In the genomic region with DNA sequence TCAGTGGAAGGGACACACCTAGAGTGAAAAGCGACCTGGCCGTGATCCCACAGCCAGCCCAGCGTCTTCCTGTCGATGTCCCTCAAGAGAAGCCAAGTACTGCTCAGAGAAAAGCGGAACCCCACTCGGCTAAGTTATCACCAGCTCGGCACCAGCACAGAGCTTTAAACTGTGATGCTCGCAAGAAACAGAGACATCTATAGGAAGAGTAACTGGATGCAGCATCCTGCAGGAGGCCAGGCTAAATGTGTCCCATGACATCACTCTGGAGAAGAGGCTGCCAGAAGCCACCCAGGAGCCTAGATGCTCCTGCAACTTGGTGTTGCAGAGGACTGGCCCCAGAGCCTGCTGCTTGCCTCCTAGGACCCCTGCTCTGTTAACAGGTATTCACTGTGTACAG, we compare ENCODE assay signal across 21 mouse cellular contexts. TPM values are rescaled to one million over a fixed set of nuclear protein-coding genes. Genes with fewer than 3 reads are reported as not detected.
DNase-seq lines count a peak whose midpoint lies in the region; ATAC-seq and TF ChIP-seq lines count a peak whose summit lies in the region.
"Had no signal": no experiment of that assay in that cellular context is flagged by ENCODE, and none has a peak within 500 bp of the region (broad histone marks: within the 10 kb centered on the region; RNA-seq: fewer than 3 reads in every experiment).

No protein-coding gene starts in this region.

- WGBS in kidney, embryonic 14.5 days = 87% methylated on average over 8 of the region's 8 CpGs

- H3K27me3 ChIP-seq in kidney, embryonic 14.5 days (ENCODE audit: control insufficient read depth, insufficient read depth, low read length) = peaks cover 8% of the 10 kb centered on the region
- H3K27me3 ChIP-seq: forebrain, embryonic 13.5 days had no signal

- no peak for DNase-seq in left cerebral cortex, adult 2 months (ENCODE audit: extremely low spot score in 1 of 2, low spot score in 2 of 2)
- DNase-seq in left cerebral cortex, postnatal 10 days (ENCODE audit: extremely low spot score in 1 of 2, low spot score in 2 of 2) = no peak
- DNase-seq in MN1 (ENCODE audit: low spot score) = peak; percentile 34
- peak; percentile 66 to 75 for DNase-seq in cerebellum, adult 18-20 months
- peak; percentile 42 to 59 for DNase-seq in left cerebral cortex, postnatal 36 days (ENCODE audit: low spot score in 2 of 2)
- no peak for DNase-seq in adrenal gland, adult 18-20 months (ENCODE audit: low spot score in 2 of 2)
- DNase-seq: adrenal gland, postnatal 14 days; embryo, embryonic 11 days; gastrocnemius, postnatal 10 days; heart, postnatal 14 days had no signal

- no peak overlapping the region for H3K4me3 ChIP-seq in left cerebral cortex, adult 2 months
- no peak overlapping the region for H3K4me3 ChIP-seq in kidney, embryonic 14.5 days (ENCODE audit: low read length)
- H3K4me3 ChIP-seq: forebrain, embryonic 13.5 days; kidney, embryonic 15.5 days; layer of hippocampus, adult 2 months; myocyte had no signal

- H3K4me1 ChIP-seq in kidney, embryonic 14.5 days (ENCODE audit: control insufficient read depth, insufficient read depth, low read length) = peaks cover 5% of the 10 kb centered on the region; the same call in 1 of the 2 replicates

- peaks cover 4% of the 10 kb centered on the region for H3K9me3 ChIP-seq in kidney, embryonic 14.5 days (ENCODE audit: control insufficient read depth, low read length)

- intact Hi-C loops in left cerebral cortex, adult 2 months (cut with DNase I) = no loop called here
- intact Hi-C loops in left cerebral cortex, postnatal 10 days (cut with DNase I) = no loop called here
- intact Hi-C loops in left cerebral cortex, postnatal 36 days (cut with DNase I) = loop anchor here (10.0 kb wide), 1 partner anchor 563 kb away; a partner anchor contains a TSS

- H3K9ac ChIP-seq in kidney, embryonic 14.5 days (ENCODE audit: low read depth, low read length) = no peak overlapping the region
- H3K9ac ChIP-seq: forebrain, embryonic 13.5 days; kidney, embryonic 15.5 days; liver, embryonic 14.5 days had no signal

- H3K27ac ChIP-seq in left cerebral cortex, adult 2 months = peak overlapping the region; percentile 97
- H3K27ac ChIP-seq in kidney, embryonic 14.5 days (ENCODE audit: low read depth, low read length) = no peak overlapping the region
- H3K27ac ChIP-seq: kidney, embryonic 15.5 days; layer of hippocampus, adult 2 months; liver, embryonic 14.5 days had no signal

- TF ChIP-seq CTCF in left cerebral cortex, adult 2 months (IDR thresholded peaks at IDR 0.05) = peak; percentile 3

- no peaks in the 10 kb centered on the region for H3K36me3 ChIP-seq in kidney, embryonic 14.5 days (ENCODE audit: control insufficient read depth, insufficient read depth, low read length)
- H3K36me3 ChIP-seq: kidney, embryonic 15.5 days had no signal

- no peak for ATAC-seq in kidney, embryonic 14.5 days (ENCODE audit: low FRiP score, low TSS enrichment)
- ATAC-seq: CD4-positive, CD25-positive, alpha-beta regulatory T cell, adult 4 months; forebrain, embryonic 13.5 days; hindbrain, embryonic 16.5 days; lung, postnatal 0 days had no signal

- no peak overlapping the region for H3K4me2 ChIP-seq in kidney, embryonic 14.5 days (replicated peaks; ENCODE audit: low read depth, low read length)
- H3K4me2 ChIP-seq: forebrain, embryonic 13.5 days; kidney, embryonic 15.5 days had no signal

RNA-seq across cellular contexts. Expression of a gene that starts 1.6 kb away (rescaled TPM):
- 100 to 1,000 TPM; 200 to 201 TPM for total RNA-seq in left cerebral cortex, adult 2 months (2021)
- 100 to 1,000 TPM; 134 to 136 TPM for total RNA-seq in left cerebral cortex, postnatal 10 days (2021)
- 100 to 1,000 TPM; 201 to 207 TPM for total RNA-seq in left cerebral cortex, postnatal 36 days (2021)
- total RNA-seq in adrenal gland, adult 18-20 months (2021) = 1 to 10 TPM; 4.7 to 7.7 TPM
- 0.37 and 1.3 TPM in 2 replicates for polyA plus RNA-seq in kidney, embryonic 14.5 days (2014; fragmentation: Nextera tagmentation; extraction: Ambion mirVana)
- polyA plus RNA-seq: CD4-positive, CD25-positive, alpha-beta regulatory T cell, adult 4 months had no signal

RNA-seq across cellular contexts. Expression of a gene that starts 34.9 kb away (rescaled TPM):
- not detected for total RNA-seq in left cerebral cortex, adult 2 months (2021)
- not detected for total RNA-seq in left cerebral cortex, postnatal 10 days (2021)
- total RNA-seq in left cerebral cortex, postnatal 36 days (2021) = not detected
- total RNA-seq in adrenal gland, adult 18-20 months (2021) = not detected
- polyA plus RNA-seq in kidney, embryonic 14.5 days (2014; fragmentation: Nextera tagmentation; extraction: Ambion mirVana) = not detected in 2 replicates
- total RNA-seq: adrenal gland, postnatal 14 days; gastrocnemius, postnatal 10 days; heart, postnatal 14 days; layer of hippocampus, adult 2 months; megakaryocyte, adult 5-6 weeks had no signal
- polyA plus RNA-seq: CD4-positive, CD25-positive, alpha-beta regulatory T cell, adult 4 months; forebrain, embryonic 13.5 days; hindbrain, embryonic 16.5 days; kidney, embryonic 15.5 days; limb, embryonic 11.5 days; liver, embryonic 14.5 days; lung, postnatal 0 days; myocyte had no signal

RNA-seq across cellular contexts. Expression of a gene that starts 52.5 kb away (rescaled TPM):
- total RNA-seq in left cerebral cortex, adult 2 months (2021) = not detected
- total RNA-seq in left cerebral cortex, postnatal 10 days (2021) = not detected
- not detected for total RNA-seq in left cerebral cortex, postnatal 36 days (2021)
- not detected for total RNA-seq in adrenal gland, adult 18-20 months (2021)
- polyA plus RNA-seq in kidney, embryonic 14.5 days (2014; fragmentation: Nextera tagmentation; extraction: Ambion mirVana) = not detected in 2 replicates
- total RNA-seq: adrenal gland, postnatal 14 days; gastrocnemius, postnatal 10 days; heart, postnatal 14 days; layer of hippocampus, adult 2 months; megakaryocyte, adult 5-6 weeks had no signal
- polyA plus RNA-seq: forebrain, embryonic 13.5 days; hindbrain, embryonic 16.5 days; kidney, embryonic 15.5 days; limb, embryonic 11.5 days; liver, embryonic 14.5 days; myocyte had no signal

Comparison
In these comparisons a context has a peak if more than half of its experiments do, and no peak if none do; other contexts are left out.
1. DNase-seq: peak in MN1 (single experiment), cerebellum, adult 18-20 months (2 of 2) and left cerebral cortex, postnatal 36 days (2 of 2); none in left cerebral cortex, adult 2 months (0 of 2), left cerebral cortex, postnatal 10 days (0 of 2) and adrenal gland, adult 18-20 months (0 of 2).
2. RNA of a gene that starts 1.6 kb away (total RNA-seq): 201 to 207 TPM in left cerebral cortex, postnatal 36 days, 200 to 201 TPM in left cerebral cortex, adult 2 months and 134 to 136 TPM in left cerebral cortex, postnatal 10 days; 4.7 to 7.7 TPM in adrenal gland, adult 18-20 months; every median in the first group is over 10 times any median in the second.